Mouse (Mus musculus) megakaryocyte, embryonic 14.5 days (primary cell): Measurements from ENCODE around the gene Smg6.

ENCODE experiments used
- FLI1 ChIP-seq: IDR thresholded peaks from 2 replicates; pipeline ENCODE4 v1.6.1; 2012; ENCODE audit warnings: low read length, inconsistent platforms, mixed read lengths
- GATA1 ChIP-seq: IDR thresholded peaks from 3 replicates; pipeline ENCODE4 v1.6.1; 2012; ENCODE audit warnings: mixed read lengths, low read length, inconsistent platforms, borderline replicate concordance

DNA sequence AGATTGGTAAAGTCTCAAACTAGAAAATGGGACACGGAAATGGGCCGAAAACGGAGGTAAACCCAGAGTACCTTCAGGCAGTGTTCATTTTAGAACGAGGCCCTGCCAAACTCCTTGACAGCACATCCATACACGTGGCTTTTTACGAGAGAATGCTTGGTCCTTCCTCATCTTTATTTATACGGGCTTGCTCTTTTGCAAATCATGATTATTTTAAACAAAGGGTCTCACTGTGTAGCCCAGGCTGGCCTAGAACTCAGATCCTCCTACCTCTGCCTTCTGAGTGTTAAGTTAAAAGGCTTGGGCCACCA is 27.2 kb upstream of the Smg6 start:
- TF ChIP-seq GATA1 (no peak), FLI1 (no peak)
